Mouse (Mus musculus) kidney, embryonic 15.5 days (tissue): ENCODE results near the gene Pip4k2a. TPM values are rescaled to one million over a fixed set of nuclear protein-coding genes. Genes with fewer than 3 reads are reported as not detected.

Experiments used
- ATAC-seq: fragments of 200-750 bp; cut with Nextera tagmentation; replicated peaks from 2 replicates; pipeline ENCODE4 v1.8.0; 2017; ENCODE audit warnings: moderate TSS enrichment; ENCODE audit not compliant: low FRiP score
- H3K27ac ChIP-seq: fragments of 300-500 bp; sonication (generic); 2 replicates; pipeline ENCODE4 v1.5.1; 2015; ENCODE audit warnings: mild to moderate bottlenecking, inconsistent platforms
- H3K27me3 ChIP-seq: fragments of 300-500 bp; sonication (generic); 2 replicates; pipeline ENCODE4 v1.6.1; 2015; ENCODE audit warnings: inconsistent platforms
- H3K36me3 ChIP-seq: fragments of 300-500 bp; sonication (generic); 2 replicates; pipeline ENCODE4 v1.6.1; 2015; ENCODE audit warnings: inconsistent platforms
- H3K4me1 ChIP-seq: fragments of 300-500 bp; sonication (generic); 2 replicates; pipeline ENCODE4 v1.6.1; 2015; ENCODE audit warnings: inconsistent platforms
- H3K4me2 ChIP-seq: fragments of 300-500 bp; sonication (generic); 2 replicates; pipeline ENCODE4 v1.6.1; 2015; ENCODE audit warnings: moderate library complexity, mild to moderate bottlenecking, inconsistent platforms
- H3K4me3 ChIP-seq: fragments of 300-500 bp; sonication (generic); replicated peaks from 2 replicates; pipeline ENCODE4 v1.5.1; 2015; ENCODE audit warnings: mild to moderate bottlenecking, inconsistent platforms
- H3K9ac ChIP-seq: fragments of 300-500 bp; sonication (generic); 2 replicates; pipeline ENCODE4 v1.6.1; 2015; ENCODE audit warnings: mild to moderate bottlenecking, inconsistent platforms
- H3K9me3 ChIP-seq: fragments of 300-500 bp; sonication (generic); replicated peaks from 2 replicates; pipeline ENCODE4 v1.6.1; 2016; ENCODE audit warnings: inconsistent platforms
- WGBS: fragments of 180-500 bp; shearing (Covaris S2); methylation state at CpG from one replicate; pipeline ENCODE4 v1.1.7; 2015; ENCODE audit warnings: mixed read lengths; 5-methylcytosine and 5-hydroxymethylcytosine counted together
- polyA plus RNA-seq: library from polyadenylated mRNA; unstranded; fragments of >200 nt; fragmentation: Nextera tagmentation; extraction: Ambion mirVana; gene quantifications from 2 replicates; pipeline ENCODE4 v1.2.1, GENCODE M21; 2015

Gene Pip4k2a
- polyA plus RNA-seq, 1 experiment from 2014 or later: 13.2 TPM

GRCm38 (mm10) chr2:18917380-18917750 is 80.6 kb downstream of the Pip4k2a start:
- ATAC-seq: no peak
- no peak overlapping the region for H3K4me3 ChIP-seq
- no peaks in the 10 kb centered on the region for H3K9me3 ChIP-seq
- WGBS: 78% methylated on average over 1 of the region's 1 CpGs
- H3K27ac ChIP-seq: no peak overlapping the region
- H3K27me3 ChIP-seq: no peaks in the 10 kb centered on the region
- H3K4me1 ChIP-seq: peaks cover 70% of the 10 kb centered on the region
- H3K4me2 ChIP-seq: no peak overlapping the region
- H3K36me3 ChIP-seq: no peaks in the 10 kb centered on the region
- no peak overlapping the region for H3K9ac ChIP-seq

GRCm38 (mm10) chr2:18916615-18917379 is 81.1 kb downstream of the Pip4k2a start:
- WGBS: 78% methylated on average over 14 of the region's 14 CpGs
- H3K36me3 ChIP-seq: no peaks in the 10 kb centered on the region
- H3K9ac ChIP-seq: no peak overlapping the region
- H3K4me2 ChIP-seq: no peak overlapping the region
- H3K4me3 ChIP-seq: no peak overlapping the region
- peaks cover 68% of the 10 kb centered on the region for H3K4me1 ChIP-seq
- H3K27ac ChIP-seq: peak overlapping the region; percentile 54; the same call in 1 of the 2 replicates
- no peaks in the 10 kb centered on the region for H3K27me3 ChIP-seq
- no peak for ATAC-seq
- H3K9me3 ChIP-seq: no peaks in the 10 kb centered on the region

GRCm38 (mm10) chr2:18916042-18916407 is 81.9 kb downstream of the Pip4k2a start:
- peak overlapping the region; percentile 54 for H3K27ac ChIP-seq
- no peak overlapping the region for H3K4me2 ChIP-seq
- H3K4me3 ChIP-seq: no peak overlapping the region
- peaks cover 65% of the 10 kb centered on the region for H3K4me1 ChIP-seq
- WGBS: 61% methylated on average over 2 of the region's 2 CpGs
- H3K27me3 ChIP-seq: no peaks in the 10 kb centered on the region
- no peak for ATAC-seq
- H3K9me3 ChIP-seq: no peaks in the 10 kb centered on the region
- no peak overlapping the region for H3K9ac ChIP-seq
- no peaks in the 10 kb centered on the region for H3K36me3 ChIP-seq

GRCm38 (mm10) chr2:18915372-18916041 is 82.4 kb downstream of the Pip4k2a start:
- Histone ChIP-seq H3K9me3 (no peaks in the 10 kb centered on the region), H3K4me1 (peaks cover 63% of the 10 kb centered on the region), H3K4me2 (no peak overlapping the region), H3K27me3 (no peaks in the 10 kb centered on the region), H3K4me3 (no peak overlapping the region), H3K27ac (peak overlapping the region; percentile 54), H3K9ac (no peak overlapping the region), H3K36me3 (no peaks in the 10 kb centered on the region)
- WGBS: 65% methylated on average over 9 of the region's 9 CpGs
- no peak for ATAC-seq

GRCm38 (mm10) chr2:18914750-18915149 is 83.2 kb downstream of the Pip4k2a start:
- Histone ChIP-seq H3K9me3 (no peaks in the 10 kb centered on the region), H3K27ac (0 out of 2 replicates have a peak overlapping the region, but pooled peaks have one; percentile 54), H3K4me3 (no peak overlapping the region), H3K9ac (no peak overlapping the region), H3K4me2 (no peak overlapping the region), H3K27me3 (no peaks in the 10 kb centered on the region), H3K4me1 (peaks cover 58% of the 10 kb centered on the region), H3K36me3 (no peaks in the 10 kb centered on the region)
- no peak for ATAC-seq
- WGBS: 59% methylated on average over 2 of the region's 2 CpGs

- Histone ChIP-seq H3K9ac (no peak overlapping the region), H3K27me3 (no peaks in the 10 kb centered on the region), H3K36me3 (no peaks in the 10 kb centered on the region), H3K27ac (no peak overlapping the region), H3K4me1 (peaks cover 47% of the 10 kb centered on the region), H3K9me3 (no peaks in the 10 kb centered on the region), H3K4me3 (no peak overlapping the region), H3K4me2 (no peak overlapping the region)
- 73% methylated on average over 3 of the region's 3 CpGs for WGBS
- no peak for ATAC-seq
These were observed 84.3 kb downstream of the Pip4k2a start for GRCm38 (mm10) chr2:18913642-18914041.

GRCm38 (mm10) chr2:18911251-18911934 is 86.5 kb downstream of the Pip4k2a start:
- Histone ChIP-seq H3K4me3 (no peak overlapping the region), H3K27me3 (no peaks in the 10 kb centered on the region), H3K27ac (no peak overlapping the region), H3K4me2 (no peak overlapping the region), H3K4me1 (peaks cover 36% of the 10 kb centered on the region), H3K9ac (no peak overlapping the region), H3K36me3 (peaks cover under 1% of the 10 kb centered on the region; the same call in 1 of the 2 replicates), H3K9me3 (no peaks in the 10 kb centered on the region)
- 92% methylated on average over 6 of the region's 6 CpGs for WGBS
- ATAC-seq: no peak

- no peak for ATAC-seq
- Histone ChIP-seq H3K4me3 (no peak overlapping the region), H3K4me2 (no peak overlapping the region), H3K9ac (no peak overlapping the region), H3K27me3 (no peaks in the 10 kb centered on the region), H3K9me3 (no peaks in the 10 kb centered on the region), H3K36me3 (peaks cover 6% of the 10 kb centered on the region; the same call in 1 of the 2 replicates), H3K4me1 (peaks cover 24% of the 10 kb centered on the region), H3K27ac (no peak overlapping the region)
- WGBS: 82% methylated on average over 6 of the region's 6 CpGs
These were observed 87.7 kb downstream of the Pip4k2a start for GRCm38 (mm10) chr2:18910209-18910608.

GRCm38 (mm10) chr2:18909713-18910112 is 88.2 kb downstream of the Pip4k2a start:
- Histone ChIP-seq H3K36me3 (peaks cover 6% of the 10 kb centered on the region; the same call in 1 of the 2 replicates), H3K4me2 (no peak overlapping the region), H3K9me3 (no peaks in the 10 kb centered on the region), H3K9ac (no peak overlapping the region), H3K27me3 (no peaks in the 10 kb centered on the region), H3K4me1 (peaks cover 21% of the 10 kb centered on the region), H3K4me3 (no peak overlapping the region), H3K27ac (no peak overlapping the region)
- 77% methylated on average over 6 of the region's 6 CpGs for WGBS
- ATAC-seq: no peak

- H3K4me1 ChIP-seq: peaks cover 11% of the 10 kb centered on the region
- no peaks in the 10 kb centered on the region for H3K9me3 ChIP-seq
- no peaks in the 10 kb centered on the region for H3K27me3 ChIP-seq
- H3K4me2 ChIP-seq: no peak overlapping the region
- ATAC-seq: 0 out of 2 replicates have a peak, but pooled peaks have one; percentile 27
- no peak overlapping the region for H3K4me3 ChIP-seq
- 0 out of 2 replicates have a peak overlapping the region, but pooled peaks have one; percentile 19 for H3K27ac ChIP-seq
- no peak overlapping the region for H3K9ac ChIP-seq
- WGBS: 52% methylated on average over 8 of the region's 8 CpGs
- peaks cover 6% of the 10 kb centered on the region; the same call in 1 of the 2 replicates for H3K36me3 ChIP-seq
These were observed 90.7 kb downstream of the Pip4k2a start for GRCm38 (mm10) chr2:18907269-18907668.

- H3K9ac ChIP-seq: no peak overlapping the region
- H3K4me1 ChIP-seq: peaks cover 11% of the 10 kb centered on the region
- no peak overlapping the region for H3K4me3 ChIP-seq
- H3K4me2 ChIP-seq: no peak overlapping the region
- 66% methylated on average over 2 of the region's 2 CpGs for WGBS
- no peak overlapping the region for H3K27ac ChIP-seq
- H3K9me3 ChIP-seq: no peaks in the 10 kb centered on the region
- H3K36me3 ChIP-seq: peaks cover 12% of the 10 kb centered on the region
- H3K27me3 ChIP-seq: no peaks in the 10 kb centered on the region
- ATAC-seq: no peak; the same call in 1 of the 2 replicates
These were observed 91.4 kb downstream of the Pip4k2a start for GRCm38 (mm10) chr2:18906421-18907084.
